Mouse (Mus musculus) CH12.LX (cell line): ENCODE data around the gene Cdk13. TPM values are rescaled to one million over a fixed set of nuclear protein-coding genes. Genes with fewer than 3 reads are reported as not detected.
A peak's percentile ranks its signal among the peaks of the same experiment; 100 is the strongest.

Experiments used
- DNase-seq: peaks from one replicate; pipeline ENCODE4 v3.0.0-alpha.2; 2013; ENCODE audit errors: extremely low read depth
- H3K27ac ChIP-seq: 2 replicates; pipeline ENCODE4 v1.5.1; 2012; ENCODE audit warnings: low read depth, mild to moderate bottlenecking, control low read depth, moderate library complexity; ENCODE audit not compliant: insufficient read depth
- H3K27me3 ChIP-seq: replicated peaks from 2 replicates; pipeline ENCODE3; 2012; ENCODE audit warnings: inconsistent platforms
- H3K36me3 ChIP-seq, 2 experiments: replicated peaks in 1 of 2; 2 replicates each; pipeline versions ENCODE3 to v1.6.1; 2012; ENCODE audit warnings: inconsistent platforms in 1 of 2, low read length in 1 of 2, mild to moderate bottlenecking in 1 of 2, mixed read lengths in 1 of 2, moderate library complexity in 1 of 2; ENCODE audit not compliant: control insufficient read depth in 1 of 2, insufficient read depth in 1 of 2
- H3K4me1 ChIP-seq, 2 experiments: 2 replicates each; pipeline ENCODE4 v1.6.1; 2012; ENCODE audit warnings: inconsistent platforms in 1 of 2, moderate library complexity in 1 of 2; ENCODE audit not compliant: insufficient read depth in 2 of 2, control insufficient read depth in 1 of 2
- H3K4me2 ChIP-seq: 2 replicates; pipeline ENCODE4 v1.6.1; 2012; ENCODE audit warnings: low read depth, mild to moderate bottlenecking, control low read depth; ENCODE audit not compliant: poor library complexity, insufficient read depth, severe bottlenecking
- H3K4me3 ChIP-seq, 3 experiments: fragments of 150-350 bp in 1 of 3; sonication (generic) in 1 of 3; replicated peaks in 1 of 3; 2 replicates each; pipeline versions ENCODE3 to v1.5.1; 2011 to 2012; ENCODE audit warnings: low read depth in 2 of 3, low read length in 2 of 3, mild to moderate bottlenecking in 2 of 3, moderate library complexity in 2 of 3, control low read depth in 1 of 3, improper control_type of control experiment in 1 of 3, inconsistent platforms in 1 of 3, mixed read lengths in 1 of 3; ENCODE audit not compliant: poor library complexity in 1 of 3
- H3K79me2 ChIP-seq: replicated peaks from 2 replicates; pipeline ENCODE4 v1.6.1; 2012; ENCODE audit warnings: mild to moderate bottlenecking, moderate library complexity; ENCODE audit not compliant: control insufficient read depth, poor library complexity, insufficient read depth, severe bottlenecking; ENCODE audit errors: extremely low read depth
- H3K9ac ChIP-seq: 2 replicates; pipeline ENCODE4 v1.6.1; 2012; ENCODE audit warnings: low read depth, mild to moderate bottlenecking, control low read depth, moderate library complexity; ENCODE audit not compliant: insufficient read depth
- H3K9me3 ChIP-seq: replicated peaks from 2 replicates; pipeline ENCODE3; 2012; ENCODE audit warnings: low read length, inconsistent platforms, mixed read lengths
- BHLHE40 ChIP-seq: IDR thresholded peaks from 2 replicates; pipeline ENCODE4 v1.6.1; 2011; ENCODE audit warnings: mild to moderate bottlenecking, low read depth, low read length, improper control_type of control experiment
- CTCF ChIP-seq, 2 experiments: IDR thresholded peaks in 1 of 2; conservative IDR thresholded peaks in 1 of 2; 2 replicates each; pipeline ENCODE4 v1.5.1; 2011 to 2012; ENCODE audit warnings: low read depth in 2 of 2, low read length in 2 of 2, improper control_type of control experiment in 1 of 2, inconsistent platforms in 1 of 2, mild to moderate bottlenecking in 1 of 2, moderate library complexity in 1 of 2
- E2F4 ChIP-seq: IDR thresholded peaks from 2 replicates; pipeline ENCODE4 v1.6.1; 2011; ENCODE audit warnings: low read depth, low read length, improper control_type of control experiment; ENCODE audit not compliant: insufficient replicate concordance
- ELF1 ChIP-seq: IDR thresholded peaks from 2 replicates; pipeline ENCODE4 v1.6.1; 2014; ENCODE audit warnings: low read depth, mild to moderate bottlenecking, inconsistent platforms, low read length, improper control_type of control experiment
- HCFC1 ChIP-seq: IDR thresholded peaks from 2 replicates; pipeline ENCODE4 v1.6.1; 2012; ENCODE audit warnings: low read depth, mild to moderate bottlenecking, inconsistent platforms, low read length, improper control_type of control experiment
- JUN ChIP-seq: IDR thresholded peaks from 2 replicates; pipeline ENCODE4 v1.6.1; 2011; ENCODE audit warnings: low read depth, mild to moderate bottlenecking, low read length, improper control_type of control experiment, moderate library complexity; ENCODE audit not compliant: insufficient read depth
- KAT2A ChIP-seq: IDR thresholded peaks from 2 replicates; pipeline ENCODE4 v1.6.1; 2012; ENCODE audit warnings: low read length, improper control_type of control experiment, inconsistent platforms; ENCODE audit not compliant: insufficient replicate concordance
- MAX ChIP-seq: IDR thresholded peaks from 2 replicates; pipeline ENCODE4 v1.6.1; 2011; ENCODE audit warnings: low read length, improper control_type of control experiment
- MAZ ChIP-seq: IDR thresholded peaks from 2 replicates; pipeline ENCODE4 v1.6.1; 2012; ENCODE audit warnings: low read depth, mild to moderate bottlenecking, inconsistent platforms, low read length, improper control_type of control experiment, moderate library complexity
- MEF2A ChIP-seq: IDR thresholded peaks from 2 replicates; pipeline ENCODE4 v1.6.1; 2014; ENCODE audit warnings: low read depth, mild to moderate bottlenecking, inconsistent platforms, low read length, improper control_type of control experiment, borderline replicate concordance
- MXI1 ChIP-seq: IDR thresholded peaks from 2 replicates; pipeline ENCODE4 v1.6.1; 2011; ENCODE audit warnings: mild to moderate bottlenecking, low read depth, low read length, improper control_type of control experiment
- MYC ChIP-seq: IDR thresholded peaks from 2 replicates; pipeline ENCODE4 v1.6.1; 2011; ENCODE audit warnings: low read depth, mild to moderate bottlenecking, improper control_type of control experiment, low read length
- NELFE ChIP-seq: IDR thresholded peaks from 2 replicates; pipeline ENCODE4 v1.6.1; 2011; ENCODE audit warnings: low read depth, low read length, improper control_type of control experiment
- NRF1 ChIP-seq: IDR thresholded peaks from 2 replicates; pipeline ENCODE4 v1.6.1; 2014; ENCODE audit warnings: low read depth, mild to moderate bottlenecking, inconsistent platforms, low read length, improper control_type of control experiment, moderate library complexity
- POLR2A ChIP-seq: IDR thresholded peaks from 2 replicates; pipeline ENCODE4 v1.6.1; 2011; ENCODE audit warnings: low read depth, mild to moderate bottlenecking, improper control_type of control experiment, low read length
- POLR2AphosphoS2 ChIP-seq: IDR thresholded peaks from 2 replicates; pipeline ENCODE4 v1.6.1; 2011; ENCODE audit warnings: low read depth, low read length, improper control_type of control experiment
- RCOR1 ChIP-seq: conservative IDR thresholded peaks from 2 replicates; pipeline ENCODE4 v1.6.1; 2012; ENCODE audit warnings: low read depth, mild to moderate bottlenecking, inconsistent platforms, low read length, improper control_type of control experiment
- SIN3A ChIP-seq: IDR thresholded peaks from 2 replicates; pipeline ENCODE4 v1.6.1; 2012; ENCODE audit warnings: low read length, improper control_type of control experiment, inconsistent platforms
- SMC3 ChIP-seq: IDR thresholded peaks from 2 replicates; pipeline ENCODE4 v1.6.1; 2011; ENCODE audit warnings: low read depth, low read length, improper control_type of control experiment
- TCF12 ChIP-seq: IDR thresholded peaks from 2 replicates; pipeline ENCODE4 v1.6.1; 2014; ENCODE audit warnings: low read depth, mild to moderate bottlenecking, inconsistent platforms, low read length, improper control_type of control experiment
- UBTF ChIP-seq: IDR thresholded peaks from 2 replicates; pipeline ENCODE4 v1.6.1; 2012; ENCODE audit warnings: low read depth, mild to moderate bottlenecking, inconsistent platforms, low read length, improper control_type of control experiment, moderate library complexity
- USF1 ChIP-seq: IDR thresholded peaks from 2 replicates; pipeline ENCODE4 v1.6.1; 2014; ENCODE audit warnings: low read depth, mild to moderate bottlenecking, inconsistent platforms, low read length, improper control_type of control experiment
- USF2 ChIP-seq: conservative IDR thresholded peaks from 2 replicates; pipeline ENCODE4 v1.6.1; 2011; ENCODE audit warnings: low read depth, low read length, improper control_type of control experiment
- ZMIZ1 ChIP-seq: IDR thresholded peaks from 2 replicates; pipeline ENCODE4 v1.6.1; 2012; ENCODE audit warnings: low read depth, mild to moderate bottlenecking, inconsistent platforms, low read length, improper control_type of control experiment
- ZNF384 ChIP-seq: IDR thresholded peaks from 2 replicates; pipeline ENCODE4 v1.6.1; 2012; ENCODE audit warnings: low read depth, low read length, improper control_type of control experiment, inconsistent platforms
- dilution Hi-C: fragments of 300-500 bp; cut with MboI; formaldehyde crosslinking; loops from 2 replicates; pipeline ENCODE4 v1.14.3; 2020; ENCODE audit warnings: low sequenced_read_pairs; ENCODE audit not compliant: extremely low pct_unique_long_range_greater_than_20kb, extremely low pct_ligation_motif_present
- in situ Hi-C: fragments of 300-500 bp; cut with MboI; formaldehyde crosslinking; loops from 3 replicates; pipeline ENCODE4 v1.14.3; 2019; ENCODE audit warnings: low sequenced_read_pairs, low pct_ligation_motif_present, low pct_unique_long_range_greater_than_20kb, mixed read lengths
- polyA plus RNA-seq: library from polyadenylated mRNA; unstranded; fragments of >175 nt; gene quantifications from 2 replicates; pipeline ENCODE4 v1.2.1, GENCODE M21; 2012; ENCODE audit warnings: low read depth; ENCODE audit not compliant: insufficient read length
- total RNA-seq, 2 experiments: library from RNA; depleted of rRNA; stranded (reverse); fragments of 300-350 nt in 1 of 2; fragments of >200 nt in 1 of 2; gene quantifications; 2 replicates each; pipeline ENCODE4 v1.2.3; 2012 to 2014

Cdk13 gene
- total RNA-seq (2012; rRNA removed) (20.1 and 22.2 TPM in 2 replicates), total RNA-seq (2014; rRNA removed) (19.8 and 22.8 TPM in 2 replicates), polyA plus RNA-seq (27.0 and 27.3 TPM in 2 replicates)

- dilution Hi-C loops, result no loop called here
- H3K9me3 ChIP-seq, result no peaks in the 10 kb centered on the region
- no peaks in the 10 kb centered on the region for H3K27me3 ChIP-seq
- peak within 1 kb of the TSS; percentile 86 to 95 (median 91) for H3K4me3 ChIP-seq
- 0 out of 2 replicates have a peak within 1 kb of the TSS, but pooled peaks have one; percentile 25 for H3K4me2 ChIP-seq
- peak within 1 kb of the TSS; percentile 86 for H3K27ac ChIP-seq
- TF ChIP-seq POLR2AphosphoS2 (peak; percentile 95), CTCF (conservative IDR thresholded peaks at IDR 0.05 in 1 of 2, IDR thresholded peaks at IDR 0.05 in 1 of 2; ENCODE audit: low read depth in 2 of 2, low read length in 2 of 2) (no peak), BHLHE40 (peak; percentile 77), NELFE (peak; percentile 98), MAX (peak; percentile 35), MEF2A (no peak), ZNF384 (no peak), NRF1 (peak; percentile 57), KAT2A (0 out of 2 replicates have a peak, but pooled peaks have one; percentile 42), MAZ (no peak; the same call in 1 of the 2 replicates), E2F4 (no peak), ZMIZ1 (peak; percentile 88), JUN (no peak), UBTF (peak; percentile 3; the same call in 1 of the 2 replicates), TCF12 (peak; percentile 87), SIN3A (peak; percentile 83; the same call in 1 of the 2 replicates), MXI1 (peak; percentile 87; the same call in 1 of the 2 replicates), USF1 (no peak), MYC (peak; percentile 70; the same call in 1 of the 2 replicates), ELF1 (peak; percentile 87), SMC3 (no peak), USF2 (no peak), RCOR1 (no peak; the same call in 1 of the 2 replicates), HCFC1 (peak; percentile 79), POLR2A (peak; percentile 99)
- H3K9ac ChIP-seq, result peak within 1 kb of the TSS; percentile 80
- H3K4me1 ChIP-seq, result peaks cover 0 to 21% of the 10 kb centered on the region in 2 experiments; a peak in 2 of 4 replicates
- peaks cover 2 to 8% of the 10 kb centered on the region in 2 experiments for H3K36me3 ChIP-seq
- DNase-seq, result peak; percentile 96
- peaks cover 31% of the 10 kb centered on the region for H3K79me2 ChIP-seq
- in situ Hi-C loops, result loop anchor here (5.0 kb wide), 1 partner anchor 58 kb away; no protein-coding TSS in a partner anchor
Observed at GRCm38 (mm10) chr13:17804909-17805613, at the start of gene Cdk13. Cdk13 (minus strand) TSS chr13:17805097.
